Comparison of ENCODE assay signal across 18 mouse cellular contexts in the genomic region with DNA sequence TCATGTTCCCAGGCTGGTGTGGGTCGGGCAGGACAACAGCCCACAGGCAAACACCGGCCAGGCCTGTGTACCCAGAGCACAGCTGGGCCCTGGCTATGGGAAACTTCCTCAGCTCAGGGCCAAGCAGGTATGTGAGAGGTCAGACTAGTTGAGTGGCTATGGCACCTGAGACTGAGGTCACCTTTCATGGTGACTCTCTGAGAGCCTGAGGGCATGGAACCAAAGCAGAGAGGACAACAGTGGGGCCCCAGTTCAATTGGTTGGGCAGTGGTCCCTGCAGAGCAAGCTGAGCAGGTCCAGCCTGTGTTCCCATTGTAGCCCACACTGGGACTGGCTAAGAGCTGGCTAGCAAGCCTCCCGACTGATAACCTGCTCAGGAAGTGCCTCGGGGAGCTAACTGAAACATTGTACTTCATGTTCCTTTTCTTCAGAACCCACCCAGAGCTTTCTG.
DNase-seq lines count a peak whose midpoint lies in the region; ATAC-seq and TF ChIP-seq lines count a peak whose summit lies in the region.
"Had no signal": no experiment of that assay in that cellular context is flagged by ENCODE, and none has a peak within 500 bp of the region (broad histone marks: within the 10 kb centered on the region; RNA-seq: fewer than 3 reads in every experiment).

No protein-coding gene starts in this region.

- no peak for TF ChIP-seq POLR2A in limb, embryonic 14.5 days (IDR thresholded peaks at IDR 0.05; ENCODE audit: borderline replicate concordance, extremely low read depth, insufficient read depth, insufficient read length)

- ATAC-seq in lung, postnatal 0 days: peak; percentile 61
- peak; percentile 53 for ATAC-seq in kidney, embryonic 16.5 days (ENCODE audit: low FRiP score, low TSS enrichment)
- no peak for ATAC-seq in limb, embryonic 14.5 days (ENCODE audit: low FRiP score, low read depth)
- ATAC-seq: midbrain, embryonic 16.5 days had no signal

- no peak overlapping the region for H3K4me3 ChIP-seq in lung, postnatal 0 days (ENCODE audit: low read depth, low read length)
- no peak overlapping the region for H3K4me3 ChIP-seq in kidney, embryonic 16.5 days (ENCODE audit: low read length)
- H3K4me3 ChIP-seq in limb, embryonic 14.5 days (replicated peaks; ENCODE audit: low read length): no peak overlapping the region
- H3K4me3 ChIP-seq: embryonic facial prominence, embryonic 13.5 days; hindbrain, embryonic 15.5 days had no signal

- H3K9me3 ChIP-seq in lung, postnatal 0 days (ENCODE audit: low read length): no peaks in the 10 kb centered on the region
- H3K9me3 ChIP-seq in kidney, embryonic 16.5 days (ENCODE audit: low read length): no peaks in the 10 kb centered on the region
- H3K9me3 ChIP-seq in limb, embryonic 14.5 days (ENCODE audit: control insufficient read depth, low read length): no peaks in the 10 kb centered on the region
- H3K9me3 ChIP-seq: embryonic facial prominence, embryonic 13.5 days; hindbrain, embryonic 15.5 days had no signal

- no peak overlapping the region for H3K9ac ChIP-seq in lung, postnatal 0 days (replicated peaks; ENCODE audit: low read depth)
- H3K9ac ChIP-seq in kidney, embryonic 16.5 days (replicated peaks; ENCODE audit: low read length): no peak overlapping the region
- no peak overlapping the region for H3K9ac ChIP-seq in limb, embryonic 14.5 days (ENCODE audit: low read depth, low read length, severe bottlenecking)
- H3K9ac ChIP-seq: embryonic facial prominence, embryonic 13.5 days; hindbrain, embryonic 15.5 days; lung, embryonic 14.5 days had no signal

- H3K27me3 ChIP-seq in lung, postnatal 0 days (replicated peaks; ENCODE audit: insufficient read depth, low read length): no peaks in the 10 kb centered on the region
- H3K27me3 ChIP-seq in kidney, embryonic 16.5 days (ENCODE audit: insufficient read depth, low read length): no peaks in the 10 kb centered on the region
- no peaks in the 10 kb centered on the region for H3K27me3 ChIP-seq in limb, embryonic 14.5 days (ENCODE audit: control insufficient read depth, insufficient read depth, low read length)
- H3K27me3 ChIP-seq: hindbrain, embryonic 15.5 days had no signal

- H3K4me1 ChIP-seq in lung, postnatal 0 days (ENCODE audit: insufficient read depth, low read depth, low read length): no peaks in the 10 kb centered on the region; the same call in 1 of the 2 replicates
- H3K4me1 ChIP-seq in kidney, embryonic 16.5 days (ENCODE audit: insufficient read depth, low read length): peaks cover 29% of the 10 kb centered on the region
- peaks cover 34% of the 10 kb centered on the region for H3K4me1 ChIP-seq in limb, embryonic 14.5 days (ENCODE audit: control insufficient read depth, insufficient read depth, low read length)

- no peak for TF ChIP-seq EP300 in lung, postnatal 0 days (IDR thresholded peaks at IDR 0.05)

- TF ChIP-seq CTCF in lung, postnatal 0 days (IDR thresholded peaks at IDR 0.05): no peak

- peak; percentile 32 for DNase-seq in lung, postnatal 0 days (ENCODE audit: low spot score)
- DNase-seq in lung, postnatal 36 days: no peak
- peak; percentile 46 for DNase-seq in kidney, adult 18-20 months
- peak; percentile 25 for DNase-seq in limb, embryonic 14.5 days (ENCODE audit: low spot score)
- no peak for DNase-seq in right cerebral cortex, postnatal 14 days
- DNase-seq in spleen, postnatal 36 days (ENCODE audit: low spot score in 2 of 2): no peak
- DNase-seq: cerebellum, adult 8-10 months; gastrocnemius, postnatal 36 days; layer of hippocampus, postnatal 36 days; lung, embryonic 14.5 days; right cerebral cortex, postnatal 4 days; thymus, adult 18-20 months had no signal

- no peak overlapping the region for H3K4me2 ChIP-seq in lung, postnatal 0 days (replicated peaks; ENCODE audit: low read depth, low read length)
- H3K4me2 ChIP-seq in kidney, embryonic 16.5 days (replicated peaks; ENCODE audit: low read depth, low read length): no peak overlapping the region
- no peak overlapping the region for H3K4me2 ChIP-seq in limb, embryonic 14.5 days (replicated peaks; ENCODE audit: low read depth, low read length, severe bottlenecking)
- H3K4me2 ChIP-seq: embryonic facial prominence, embryonic 13.5 days; heart, embryonic 11.5 days; hindbrain, embryonic 15.5 days; liver, embryonic 11.5 days; lung, embryonic 14.5 days had no signal

- no peaks in the 10 kb centered on the region for H3K36me3 ChIP-seq in lung, postnatal 0 days (ENCODE audit: insufficient read depth, low read length)
- no peaks in the 10 kb centered on the region for H3K36me3 ChIP-seq in kidney, embryonic 16.5 days (ENCODE audit: insufficient read depth, low read length)
- H3K36me3 ChIP-seq in limb, embryonic 14.5 days (ENCODE audit: control insufficient read depth, insufficient read depth, low read length): no peaks in the 10 kb centered on the region
- H3K36me3 ChIP-seq: embryonic facial prominence, embryonic 13.5 days; hindbrain, embryonic 15.5 days had no signal

- no peak overlapping the region for H3K27ac ChIP-seq in lung, postnatal 0 days (ENCODE audit: low read length)
- peak overlapping the region; percentile 25; the same call in 1 of the 2 replicates for H3K27ac ChIP-seq in kidney, embryonic 16.5 days (ENCODE audit: low read length)
- H3K27ac ChIP-seq in limb, embryonic 14.5 days (replicated peaks; ENCODE audit: low read depth, low read length): no peak overlapping the region
- H3K27ac ChIP-seq: embryonic facial prominence, embryonic 13.5 days; hindbrain, embryonic 15.5 days had no signal

- WGBS in lung, postnatal 0 days: 58% methylated on average over 4 of the region's 4 CpGs
- WGBS in kidney, embryonic 16.5 days: 69% methylated on average over 4 of the region's 4 CpGs
- WGBS in limb, embryonic 14.5 days: 66% methylated on average over 4 of the region's 4 CpGs

Comparison
In these comparisons a context has a peak if more than half of its experiments do, and no peak if none do; other contexts are left out.
1. DNase-seq: peak in lung, postnatal 0 days (single experiment), kidney, adult 18-20 months (single experiment) and limb, embryonic 14.5 days (single experiment); none in lung, postnatal 36 days (single experiment), right cerebral cortex, postnatal 14 days (single experiment) and spleen, postnatal 36 days (0 of 2).